Mouse (Mus musculus) lung, postnatal 14 days (tissue): ENCODE measurements around the gene Rdh9.
"Not testable (repeated sequence)": the region's sequence is repeated elsewhere in the genome, so short reads cannot be mapped to it uniquely, and the experiment has no call there.

Experiments used
- DNase-seq: peaks from one replicate; pipeline ENCODE4 v3.0.0; 2021

Rdh9 gene

GRCm38 (mm10) chr10:127759181-127760110, 16.7 kb upstream of the Rdh9 start, which contains the start of the genes Rdh1 and Rdh16f1:
Gene Rdh1, plus strand, starts transcription at chr10:127759721.
Gene Rdh16f1, plus strand, starts transcription at chr10:127759787.
- DNase-seq: no peak

- not testable (repeated sequence) for DNase-seq
Measured at GRCm38 (mm10) chr10:127762926-127763325, 13.3 kb upstream of the Rdh9 start.

DNA sequence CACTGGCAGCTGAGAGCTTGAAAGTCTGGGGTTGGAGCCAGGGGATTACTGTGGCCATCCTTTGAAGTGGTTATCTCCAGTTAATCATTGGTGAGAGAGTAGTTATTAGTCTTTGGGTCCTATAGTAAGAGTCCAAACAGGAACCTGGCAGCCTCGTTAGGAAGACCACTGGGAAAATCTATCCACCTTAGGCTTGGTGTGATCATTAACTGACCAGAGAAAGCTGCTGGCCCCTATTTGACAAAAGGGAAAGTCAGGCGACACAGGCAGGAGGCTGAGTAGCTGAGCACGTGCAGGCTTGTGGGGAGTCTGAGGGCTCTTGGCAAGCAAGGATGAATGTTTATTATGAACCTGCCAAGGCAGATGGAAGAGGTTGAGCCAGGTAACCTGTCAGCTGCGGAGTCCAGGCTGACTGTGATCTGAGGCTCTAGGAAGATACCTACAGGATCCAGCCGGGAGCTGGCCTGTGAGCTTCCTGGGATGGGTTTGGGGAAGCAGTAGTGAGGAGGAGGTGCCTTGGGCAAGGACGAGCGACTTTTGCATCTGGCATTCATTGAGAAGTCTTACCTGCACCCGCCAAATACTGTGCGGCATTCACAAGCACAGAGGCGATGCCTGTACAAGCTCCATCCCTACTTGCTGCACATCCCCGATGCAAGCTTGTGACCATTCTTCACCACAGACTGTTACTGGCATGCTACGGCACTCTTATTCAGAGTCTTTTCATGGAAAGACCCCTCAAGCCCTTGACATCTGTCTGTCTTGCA, 12.1 kb upstream of the Rdh9 start:
- no peak for DNase-seq

- DNase-seq: no peak
Measured at GRCm38 (mm10) chr10:127766564-127766963, 9.6 kb upstream of the Rdh9 start.

DNA sequence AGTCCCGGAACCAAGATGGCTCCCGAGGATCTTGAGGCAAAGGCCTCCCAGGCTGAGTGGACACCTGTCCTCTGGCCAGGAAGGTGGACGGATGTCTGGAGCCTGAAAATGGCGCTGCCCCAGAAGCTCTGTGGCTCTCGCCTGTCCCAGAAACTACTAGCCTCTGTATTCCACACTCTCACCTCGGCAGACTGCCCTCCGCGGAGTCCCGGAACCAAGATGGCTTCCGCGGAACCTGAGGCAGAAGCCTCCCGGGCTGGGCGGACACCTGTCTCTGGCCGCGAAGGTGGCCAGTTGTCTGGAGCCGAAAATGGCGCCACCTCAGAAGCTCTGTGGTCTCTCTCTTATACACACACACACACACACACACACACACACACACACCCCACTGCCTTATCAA, 6.1 kb downstream of the Rdh9 start:
- not testable (repeated sequence) for DNase-seq

GRCm38 (mm10) chr10:127785411-127785810, 9.2 kb downstream of the Rdh9 start:
- not testable (repeated sequence) for DNase-seq

DNA sequence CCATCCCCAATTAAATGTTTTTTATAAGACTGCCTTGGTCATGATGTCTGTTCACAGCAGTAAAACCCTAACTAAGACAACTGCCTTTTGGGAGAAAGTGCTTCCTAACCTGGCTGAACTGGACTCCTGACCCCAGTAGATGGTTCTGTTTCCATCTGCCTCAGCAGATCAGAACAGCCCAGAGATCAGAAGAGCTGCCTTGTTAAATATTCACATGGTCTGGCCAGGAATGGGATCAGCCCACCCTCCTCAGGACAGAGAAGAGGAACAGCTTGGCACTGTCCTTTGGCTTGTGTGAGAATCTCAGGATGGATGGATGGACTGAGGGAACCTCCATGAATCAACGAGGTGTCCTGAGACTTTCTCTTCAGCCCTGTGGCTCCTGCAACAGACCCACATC, 23.1 kb downstream of the Rdh9 start:
- no peak for DNase-seq

- DNase-seq: no peak
Measured at GRCm38 (mm10) chr10:127800891-127801290, 24.7 kb downstream of the Rdh9 start, which contains the start of gene Rdh16. Gene Rdh16, plus strand, starts transcription at chr10:127801152.

GRCm38 (mm10) chr10:127801612-127802011, 25.4 kb downstream of the Rdh9 start:
- no peak for DNase-seq

DNA sequence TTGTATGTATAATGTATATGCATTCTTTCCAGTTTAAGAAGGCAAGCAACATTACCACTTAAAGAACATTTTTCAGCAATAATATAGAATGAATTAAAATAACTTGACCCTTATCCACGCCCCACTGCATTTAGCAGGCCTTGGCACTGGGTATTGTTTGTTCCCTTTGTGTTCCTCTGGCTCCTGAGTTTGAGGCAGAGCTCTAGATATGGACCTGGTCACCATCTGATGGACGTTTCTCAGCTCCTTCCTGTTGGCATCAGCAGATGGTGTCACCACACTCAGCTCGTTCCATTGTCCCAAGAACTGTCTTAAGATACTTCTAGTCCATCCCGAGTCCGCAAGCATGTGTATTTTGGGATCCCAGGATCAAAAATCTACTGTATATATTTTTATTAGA, 26.1 kb downstream of the Rdh9 start:
- DNase-seq: no peak

DNA sequence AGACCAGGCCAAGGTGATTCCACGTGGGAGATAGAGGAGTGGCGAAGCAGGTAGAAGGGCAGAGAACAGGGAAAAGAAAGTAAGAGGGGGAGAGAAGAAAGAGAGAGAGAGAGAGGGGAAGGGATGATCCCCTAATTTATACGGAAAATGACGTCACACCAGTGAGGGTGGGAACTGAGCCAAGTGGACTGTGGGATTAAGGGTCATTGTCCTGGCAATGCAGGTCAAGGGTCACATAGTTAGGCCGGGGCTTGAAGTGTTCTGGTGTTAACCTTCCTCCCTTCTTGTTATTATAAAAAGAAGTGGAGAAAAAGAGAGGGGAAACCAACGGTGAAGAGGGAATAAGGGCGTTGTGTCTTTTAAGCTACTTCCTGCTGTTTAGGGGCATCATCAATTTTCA, 28.2 kb downstream of the Rdh9 start:
- no peak for DNase-seq

DNA sequence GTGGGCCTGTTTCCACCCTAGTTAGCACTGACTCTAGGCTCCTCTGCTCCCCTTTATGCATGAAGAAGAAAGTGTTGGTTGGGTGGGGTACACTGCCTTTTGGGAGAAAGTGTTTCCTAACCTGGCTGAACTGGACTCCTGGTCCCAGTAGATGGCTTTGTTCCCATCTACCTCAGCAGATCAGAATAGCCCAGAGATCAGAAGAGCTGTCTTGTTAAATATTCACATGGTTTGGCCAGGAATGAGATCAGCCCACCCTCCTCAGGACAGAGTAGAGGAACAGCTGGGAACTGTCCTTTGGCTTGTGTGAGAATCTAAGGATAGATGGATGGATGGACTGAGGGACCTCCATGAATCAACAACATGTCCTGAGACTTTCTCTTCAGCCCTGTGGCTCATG, 39.7 kb downstream of the Rdh9 start:
- DNase-seq: no peak

DNA sequence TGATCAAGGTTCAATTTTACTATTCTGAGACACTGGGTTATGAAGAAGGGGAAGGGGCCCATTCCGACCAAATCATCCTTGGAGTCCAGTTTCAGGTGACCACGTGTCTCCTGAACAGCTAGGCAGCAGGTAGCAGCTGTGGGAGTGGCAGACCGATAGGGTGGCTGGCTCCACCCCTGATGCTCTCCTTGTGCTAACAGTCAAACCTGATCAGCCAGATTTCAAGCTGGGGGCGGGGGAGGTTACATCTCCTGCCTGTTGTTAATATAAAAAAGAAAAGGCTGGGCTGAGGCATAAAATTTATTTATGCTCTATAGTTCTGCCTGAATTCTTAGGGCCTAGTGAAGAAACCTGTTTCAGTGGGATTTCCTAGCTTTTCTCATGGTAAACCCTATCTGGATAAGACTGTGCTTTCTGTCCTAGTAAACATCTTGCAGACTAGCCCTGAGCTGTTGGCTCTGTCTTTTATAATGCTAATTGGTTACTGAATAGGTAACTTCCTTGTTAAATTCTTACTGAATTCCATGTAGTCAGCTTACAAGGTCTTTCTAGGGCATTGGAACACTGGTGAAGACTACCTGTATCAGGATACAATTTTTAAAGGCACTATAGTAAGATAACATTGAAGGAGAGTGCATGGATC, 41.2 kb downstream of the Rdh9 start:
- not testable (repeated sequence) for DNase-seq

DNA sequence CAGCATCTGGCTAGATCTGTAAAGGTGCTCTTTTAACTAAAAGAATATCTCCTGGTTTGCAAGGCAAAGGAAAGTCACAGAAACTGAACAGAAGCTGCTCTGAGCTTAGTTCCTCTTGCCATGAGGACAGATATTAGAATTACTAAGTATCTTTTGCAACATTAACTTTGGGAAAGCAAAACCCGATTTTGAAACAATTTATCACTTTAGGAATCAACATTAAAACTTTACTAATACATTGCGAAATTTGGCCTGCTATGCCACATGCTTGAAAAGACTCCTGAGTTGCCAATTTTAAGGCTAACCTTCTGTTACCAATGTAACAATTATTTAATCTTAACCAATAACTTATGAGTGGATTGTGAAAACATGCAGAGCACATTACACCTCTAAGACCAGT, 45.6 kb downstream of the Rdh9 start:
- DNase-seq: not testable (repeated sequence)

DNA sequence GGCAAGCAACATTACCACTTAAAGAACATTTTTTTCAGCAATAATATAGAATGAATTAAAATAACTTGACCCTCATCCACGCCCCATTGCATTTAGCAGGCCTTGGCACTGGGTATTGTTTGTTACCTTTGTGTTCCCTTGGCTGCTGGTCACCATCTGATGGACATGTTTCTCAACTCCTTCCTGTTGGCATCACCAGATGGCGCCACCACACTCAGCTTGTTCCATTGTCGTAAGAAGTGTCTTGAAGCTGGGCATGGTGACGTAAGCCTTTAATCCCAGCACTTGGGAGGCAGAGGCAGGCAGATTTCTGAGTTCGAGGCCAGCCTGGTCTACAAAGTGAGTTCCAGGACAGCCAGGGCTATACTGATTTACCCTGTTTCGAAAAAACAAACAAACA, 49.2 kb downstream of the Rdh9 start:
- DNase-seq: peak; percentile 11

DNA sequence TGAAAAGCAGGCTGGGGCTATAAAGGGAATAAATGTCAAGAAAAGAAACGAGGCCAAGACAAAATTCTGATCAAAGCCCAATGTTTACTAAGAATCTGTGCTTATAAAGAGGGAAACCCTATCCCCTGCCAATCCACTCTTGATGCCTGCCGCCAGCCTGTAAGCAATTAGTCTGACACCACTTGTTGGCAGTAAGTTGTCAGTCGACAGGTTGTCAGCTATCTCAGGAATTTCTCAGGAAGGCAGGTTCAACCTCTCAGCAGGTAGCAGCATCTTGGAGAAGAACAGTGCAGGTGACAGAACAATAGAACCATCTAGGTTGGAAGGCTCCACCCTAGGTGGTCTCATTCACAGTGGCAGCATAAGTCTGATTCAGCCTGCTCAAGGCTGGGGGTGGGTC, 52.9 kb downstream of the Rdh9 start:
- no peak for DNase-seq

GRCm38 (mm10) chr10:127834186-127834585, 58.0 kb downstream of the Rdh9 start:
- DNase-seq: not testable (repeated sequence)

DNA sequence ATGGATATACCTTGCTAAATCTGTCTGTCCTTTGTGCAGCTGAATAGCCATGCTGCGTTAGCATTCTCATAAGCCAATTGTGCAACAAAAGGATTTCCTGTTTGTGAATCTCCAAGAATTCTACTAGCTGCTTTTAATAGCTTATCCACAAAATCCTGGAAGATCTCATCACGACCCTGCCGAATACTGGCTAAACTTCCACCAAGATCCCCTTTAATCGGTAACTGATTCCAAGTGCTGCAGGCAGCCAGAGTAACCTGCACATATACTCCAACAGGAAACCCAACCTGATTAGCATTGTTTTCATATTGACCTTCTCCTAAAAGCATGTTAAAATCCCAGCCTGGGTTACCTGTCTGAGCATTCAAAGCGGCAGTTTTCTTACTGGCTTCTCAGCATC, 59.1 kb downstream of the Rdh9 start:
- DNase-seq: no peak

DNA sequence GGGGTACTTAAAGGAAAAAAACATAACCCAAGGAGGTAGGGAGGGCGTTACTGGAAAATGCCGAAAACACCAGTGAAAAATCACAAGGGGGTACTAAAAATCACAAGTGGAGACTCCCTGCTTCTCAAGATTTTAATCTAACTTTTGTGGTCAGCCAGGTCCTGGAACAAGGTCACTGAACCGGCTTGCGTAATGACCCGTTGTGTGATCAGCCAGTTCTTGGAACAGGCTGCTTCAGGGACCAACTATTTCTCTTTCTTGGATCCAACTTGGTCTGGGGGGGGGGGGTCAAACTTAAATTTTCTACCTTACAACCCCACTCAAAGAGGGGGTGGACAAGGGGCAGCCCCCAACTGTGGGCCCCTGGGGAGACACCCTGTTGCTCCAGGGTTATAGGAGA, 61.6 kb downstream of the Rdh9 start:
- DNase-seq: not testable (repeated sequence)

- no peak for DNase-seq
Measured at GRCm38 (mm10) chr10:127838539-127838938, 62.4 kb downstream of the Rdh9 start.

DNA sequence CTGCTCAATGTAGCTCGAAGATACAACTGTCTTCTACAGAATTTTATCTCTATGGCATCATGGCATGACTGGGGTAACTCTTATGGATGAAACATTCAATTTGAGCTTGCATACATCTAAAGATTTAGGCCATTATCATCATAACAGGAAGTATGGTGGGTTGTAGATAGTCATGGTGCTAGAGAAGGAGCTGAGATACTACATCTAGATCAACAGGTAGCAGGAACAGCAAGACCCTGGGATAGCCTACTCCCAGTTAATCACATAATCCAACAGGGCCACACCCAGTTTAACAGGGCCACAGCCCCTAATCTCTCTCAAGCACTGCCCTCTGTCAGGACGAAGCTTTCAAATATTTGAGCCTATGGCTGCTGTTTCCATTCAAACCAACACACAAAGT, 64.6 kb downstream of the Rdh9 start:
- no peak for DNase-seq
